In genomic region chr15:5517244-5517966, GRCm38 (mm10) we compare ENCODE assay signal across 12 mouse cellular contexts.
DNase-seq lines count a peak whose midpoint lies in the region; ATAC-seq and TF ChIP-seq lines count a peak whose summit lies in the region.
"Had no signal": no experiment of that assay in that cellular context is flagged by ENCODE, and none has a peak within 500 bp of the region (broad histone marks: within the 10 kb centered on the region; RNA-seq: fewer than 3 reads in every experiment).

No protein-coding gene starts in this region.

- no peak for TF ChIP-seq CTCF in G1E (IDR thresholded peaks at IDR 0.05; ENCODE audit: low read depth, low read length)

- no peaks in the 10 kb centered on the region for H3K9me3 ChIP-seq in G1E (replicated peaks)
- no peaks in the 10 kb centered on the region for H3K9me3 ChIP-seq in liver, embryonic 12.5 days (replicated peaks)
- no peaks in the 10 kb centered on the region for H3K9me3 ChIP-seq in forebrain, embryonic 13.5 days (replicated peaks)
- no peaks in the 10 kb centered on the region for H3K9me3 ChIP-seq in midbrain, embryonic 14.5 days (ENCODE audit: control insufficient read depth, low read length)
- H3K9me3 ChIP-seq: embryonic facial prominence, embryonic 10.5 days; hindbrain, embryonic 15.5 days; limb, embryonic 15.5 days had no signal

- H3K27me3 ChIP-seq in G1E (ENCODE audit: insufficient read depth, low read length), result no peaks in the 10 kb centered on the region; the same call in 1 of the 2 replicates
- no peaks in the 10 kb centered on the region for H3K27me3 ChIP-seq in liver, embryonic 12.5 days (replicated peaks)
- H3K27me3 ChIP-seq in forebrain, embryonic 13.5 days, result no peaks in the 10 kb centered on the region
- H3K27me3 ChIP-seq in midbrain, embryonic 14.5 days (ENCODE audit: control insufficient read depth, insufficient read depth, low read length), result no peaks in the 10 kb centered on the region
- H3K27me3 ChIP-seq: hindbrain, embryonic 15.5 days; limb, embryonic 15.5 days had no signal

- peak; percentile 5 for DNase-seq in layer of hippocampus, adult 11-12 months (ENCODE audit: low spot score)
- DNase-seq in layer of hippocampus, adult 8-10 months (ENCODE audit: low spot score in 2 of 2), result no peak
- DNase-seq in G1E (ENCODE audit: low spot score), result no peak
- DNase-seq in spleen, postnatal 36 days (ENCODE audit: low spot score in 2 of 2), result peak; percentile 26 to 40
- DNase-seq in layer of hippocampus, postnatal 14 days (ENCODE audit: low spot score in 2 of 2), result no peak
- DNase-seq in midbrain, embryonic 14.5 days, result no peak

- peaks cover 40% of the 10 kb centered on the region for H3K4me1 ChIP-seq in G1E (ENCODE audit: insufficient read depth, low read depth, low read length)
- H3K4me1 ChIP-seq in liver, embryonic 12.5 days, result peaks cover 6% of the 10 kb centered on the region; the same call in 1 of the 2 replicates
- no peaks in the 10 kb centered on the region for H3K4me1 ChIP-seq in forebrain, embryonic 13.5 days
- H3K4me1 ChIP-seq in midbrain, embryonic 14.5 days (ENCODE audit: control insufficient read depth, insufficient read depth, low read length), result no peaks in the 10 kb centered on the region
- H3K4me1 ChIP-seq: embryonic facial prominence, embryonic 10.5 days; hindbrain, embryonic 15.5 days; limb, embryonic 15.5 days had no signal

- H3K36me3 ChIP-seq in G1E (replicated peaks), result no peaks in the 10 kb centered on the region
- H3K36me3 ChIP-seq in liver, embryonic 12.5 days, result no peaks in the 10 kb centered on the region
- no peaks in the 10 kb centered on the region for H3K36me3 ChIP-seq in forebrain, embryonic 13.5 days (ENCODE audit: poor library complexity, severe bottlenecking)
- no peaks in the 10 kb centered on the region for H3K36me3 ChIP-seq in midbrain, embryonic 14.5 days (ENCODE audit: control insufficient read depth, insufficient read depth, low read length)
- H3K36me3 ChIP-seq: embryonic facial prominence, embryonic 10.5 days; hindbrain, embryonic 15.5 days; limb, embryonic 15.5 days had no signal

- 29% methylated on average over 10 of the region's 10 CpGs for WGBS in liver, embryonic 12.5 days (ENCODE audit: insufficient replicate concordance)
- 88% methylated on average over 10 of the region's 10 CpGs for WGBS in forebrain, embryonic 13.5 days
- WGBS in midbrain, embryonic 14.5 days, result 87% methylated on average over 10 of the region's 10 CpGs

- peak overlapping the region; percentile 30; the same call in 1 of the 2 replicates for H3K27ac ChIP-seq in liver, embryonic 12.5 days
- no peak overlapping the region for H3K27ac ChIP-seq in forebrain, embryonic 13.5 days
- H3K27ac ChIP-seq in midbrain, embryonic 14.5 days (replicated peaks; ENCODE audit: low read depth, low read length), result no peak overlapping the region
- H3K27ac ChIP-seq: embryonic facial prominence, embryonic 10.5 days; hindbrain, embryonic 15.5 days; limb, embryonic 15.5 days had no signal

- peak; percentile 35; the same call in 1 of the 2 replicates for ATAC-seq in G1E (ENCODE audit: extremely low read depth, insufficient number of reproducible peaks, low FRiP score, poor library complexity, severe bottlenecking)
- no peak for ATAC-seq in liver, embryonic 12.5 days
- no peak for ATAC-seq in forebrain, embryonic 13.5 days
- no peak for ATAC-seq in midbrain, embryonic 14.5 days (ENCODE audit: low FRiP score, low TSS enrichment)
- ATAC-seq: forebrain, embryonic 14.5 days had no signal

- no peak overlapping the region for H3K4me3 ChIP-seq in G1E (ENCODE audit: low read depth, low read length)
- H3K4me3 ChIP-seq in liver, embryonic 12.5 days, result no peak overlapping the region
- H3K4me3 ChIP-seq in forebrain, embryonic 13.5 days, result no peak overlapping the region
- no peak overlapping the region for H3K4me3 ChIP-seq in midbrain, embryonic 14.5 days (replicated peaks; ENCODE audit: low read depth, low read length)
- H3K4me3 ChIP-seq: embryonic facial prominence, embryonic 10.5 days; hindbrain, embryonic 15.5 days; limb, embryonic 15.5 days had no signal

- no peak overlapping the region for H3K9ac ChIP-seq in liver, embryonic 12.5 days
- no peak overlapping the region for H3K9ac ChIP-seq in forebrain, embryonic 13.5 days
- H3K9ac ChIP-seq in midbrain, embryonic 14.5 days (replicated peaks; ENCODE audit: low read length), result no peak overlapping the region
- H3K9ac ChIP-seq: hindbrain, embryonic 15.5 days; limb, embryonic 15.5 days had no signal

- H3K4me2 ChIP-seq in liver, embryonic 12.5 days, result no peak overlapping the region
- no peak overlapping the region for H3K4me2 ChIP-seq in forebrain, embryonic 13.5 days
- no peak overlapping the region for H3K4me2 ChIP-seq in midbrain, embryonic 14.5 days (ENCODE audit: low read length)
- H3K4me2 ChIP-seq: hindbrain, embryonic 15.5 days; limb, embryonic 15.5 days had no signal

Comparison
In these comparisons a context has a peak if more than half of its experiments do, and no peak if none do; other contexts are left out.
1. DNase-seq: peak in layer of hippocampus, adult 11-12 months (single experiment) and spleen, postnatal 36 days (2 of 2); none in layer of hippocampus, adult 8-10 months (0 of 2), G1E (single experiment), layer of hippocampus, postnatal 14 days (0 of 2) and midbrain, embryonic 14.5 days (single experiment).